Mouse (Mus musculus): ENCODE measurements around the gene Cbr3. TPM values are rescaled to one million over a fixed set of nuclear protein-coding genes. Genes with fewer than 3 reads are reported as not detected.

Gene Cbr3
- total RNA-seq, 2 experiments from 2014 or later: 13.8 to 16.3 TPM

DNA sequence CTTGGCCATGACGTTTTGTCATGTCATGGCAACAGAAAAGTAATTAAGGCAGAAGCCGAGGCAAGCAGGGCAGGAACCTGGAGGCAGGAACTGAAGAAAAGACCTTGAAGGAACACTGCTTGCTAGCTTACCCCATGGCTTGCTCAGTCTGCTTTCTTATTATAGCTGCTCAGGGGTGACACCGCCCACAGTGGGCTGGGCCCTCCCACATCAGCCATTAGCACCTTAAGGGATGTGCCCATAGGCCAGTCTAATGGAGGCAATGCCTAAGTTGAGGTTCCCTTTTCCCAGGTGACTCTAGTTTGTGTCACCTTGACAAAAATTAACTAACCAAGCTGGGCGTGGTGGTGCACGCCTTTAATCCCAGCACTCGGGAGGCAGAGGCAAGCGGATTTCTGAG is 24.1 kb downstream of the Cbr3 start:
- DNase-seq (ENCODE audit: low spot score in 2 of 2): no peak
- intact Hi-C loops (cut with DNase I): no loop called here

DNA sequence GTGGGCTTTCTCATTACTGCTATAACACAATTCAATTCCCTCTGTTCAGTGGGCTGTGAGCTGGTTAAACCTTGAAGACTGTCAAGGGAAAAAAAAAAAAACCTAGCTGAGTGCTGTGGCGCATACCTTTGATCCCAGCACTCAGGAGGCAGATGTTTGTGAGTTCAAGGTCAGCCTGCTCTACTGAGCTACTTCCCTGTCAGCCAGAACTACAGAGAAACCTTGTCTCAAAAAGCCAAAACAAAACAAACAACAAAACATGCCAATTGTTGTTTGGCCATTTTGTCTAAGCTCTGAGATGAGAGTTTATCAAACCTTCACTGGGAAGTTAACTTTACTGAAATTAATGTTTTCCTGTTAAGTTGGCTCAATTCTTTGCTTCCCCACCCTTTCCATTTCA is 26.2 kb downstream of the Cbr3 start:
- intact Hi-C loops (cut with DNase I): no loop called here
- no peak for DNase-seq (ENCODE audit: low spot score in 2 of 2)

DNA sequence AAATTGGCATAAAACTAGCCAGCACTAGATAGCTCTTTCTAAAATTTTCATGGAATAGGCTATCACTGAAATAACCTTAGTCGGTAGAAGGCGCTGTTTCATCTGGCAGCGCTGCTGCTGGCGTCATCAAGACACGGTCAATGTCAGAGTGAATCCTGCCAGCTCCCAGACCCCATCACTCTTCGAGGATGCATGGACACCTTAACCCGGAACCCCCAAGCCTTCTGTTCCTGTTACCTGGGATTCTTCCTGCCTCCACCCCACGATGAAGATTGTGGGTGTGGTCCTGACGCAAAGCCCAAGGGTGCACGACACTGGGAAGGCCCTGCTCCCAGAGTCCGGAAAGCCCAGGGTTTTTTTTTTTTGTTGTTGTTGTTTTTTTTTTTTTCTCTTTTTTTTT is 27.9 kb downstream of the Cbr3 start:
- intact Hi-C loops (cut with DNase I): no loop called here

DNA sequence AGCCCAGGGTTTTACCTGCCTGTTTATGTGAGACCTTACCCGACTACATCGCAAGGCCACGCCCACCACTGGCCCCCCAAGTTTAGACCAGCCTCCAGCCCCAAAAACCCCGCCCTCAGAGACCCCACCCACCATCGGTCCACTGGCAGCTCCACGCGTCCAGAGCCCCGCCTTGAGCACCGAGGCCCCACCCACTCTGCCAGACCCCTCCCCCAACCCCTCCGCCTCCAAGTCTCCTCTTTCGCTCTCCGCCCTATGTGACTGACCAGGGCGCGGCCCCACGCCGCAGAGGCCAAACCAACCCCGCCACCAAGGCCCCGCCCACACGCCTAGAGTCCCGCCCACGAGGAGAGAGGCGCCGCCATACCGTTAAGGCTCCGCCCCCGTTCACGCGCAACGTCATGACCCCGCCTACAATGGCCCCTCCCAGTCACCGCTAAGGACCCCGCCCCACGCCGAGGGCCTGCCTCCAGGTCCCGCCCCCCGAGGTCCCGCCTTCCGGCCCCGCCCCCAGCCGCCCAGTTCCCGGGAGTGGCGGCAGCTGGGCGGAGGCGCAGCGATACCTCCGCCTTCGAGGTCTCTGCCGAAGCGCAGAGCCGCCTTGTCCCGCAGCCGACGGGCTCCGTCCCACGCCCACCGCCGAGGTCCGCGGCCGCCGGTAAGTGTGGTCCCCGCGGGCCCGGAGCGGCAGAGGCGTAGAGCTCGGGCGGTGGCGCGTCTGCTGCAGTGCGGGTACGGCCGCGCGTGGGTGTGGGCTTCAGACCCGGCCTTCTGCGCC is 28.6 kb downstream of the Cbr3 start, which contains the start of gene Dop1b:
Gene Dop1b (plus strand): TSS at position 494 of the 778 bp plus-strand sequence.
- peak; percentile 97 to 98 for DNase-seq (ENCODE audit: low spot score in 2 of 2)
- intact Hi-C loops (cut with DNase I): no loop called here

More for the DNA sequence above, 27.9 kb downstream of the Cbr3 start:
- DNase-seq (ENCODE audit: low spot score in 2 of 2): peak; percentile 82 to 93

DNA sequence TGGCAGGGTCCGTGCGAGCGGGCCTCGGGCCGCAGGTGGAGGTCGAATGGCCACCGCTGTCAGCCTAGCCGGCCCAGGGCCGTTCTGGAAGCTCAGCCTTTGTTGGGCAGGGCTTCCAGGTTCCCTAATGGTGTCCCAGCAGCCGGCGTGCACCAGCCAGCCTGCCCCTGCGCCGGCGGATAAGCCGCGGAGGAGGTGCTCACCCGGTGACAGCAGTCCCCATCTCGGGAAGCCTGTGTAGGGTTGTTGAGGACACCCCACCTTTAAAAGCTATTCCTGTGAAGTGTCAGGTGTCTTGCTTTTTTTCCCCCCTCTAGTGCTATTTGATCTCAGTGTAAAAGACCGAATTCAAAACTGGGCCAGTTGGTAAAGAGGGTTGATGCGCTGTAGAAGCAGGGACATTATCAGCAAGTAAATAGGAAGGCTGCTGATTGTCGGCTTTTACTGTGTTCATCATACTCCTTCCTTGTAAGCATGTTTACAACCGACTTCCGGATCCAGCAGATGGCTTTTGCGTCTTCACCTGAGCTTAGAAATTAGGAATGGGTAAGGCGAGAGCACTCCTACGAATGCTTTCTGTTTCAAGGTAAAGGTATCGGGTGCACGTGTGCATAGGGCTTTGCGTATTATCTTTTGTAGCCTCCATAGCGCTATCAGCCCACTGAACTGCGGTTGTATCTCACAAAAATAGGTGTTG is 29.3 kb downstream of the Cbr3 start:
- intact Hi-C loops (cut with DNase I): no loop called here
- peak in 1 of 2 experiments; percentile 57 for DNase-seq (ENCODE audit: low spot score in 2 of 2)

DNA sequence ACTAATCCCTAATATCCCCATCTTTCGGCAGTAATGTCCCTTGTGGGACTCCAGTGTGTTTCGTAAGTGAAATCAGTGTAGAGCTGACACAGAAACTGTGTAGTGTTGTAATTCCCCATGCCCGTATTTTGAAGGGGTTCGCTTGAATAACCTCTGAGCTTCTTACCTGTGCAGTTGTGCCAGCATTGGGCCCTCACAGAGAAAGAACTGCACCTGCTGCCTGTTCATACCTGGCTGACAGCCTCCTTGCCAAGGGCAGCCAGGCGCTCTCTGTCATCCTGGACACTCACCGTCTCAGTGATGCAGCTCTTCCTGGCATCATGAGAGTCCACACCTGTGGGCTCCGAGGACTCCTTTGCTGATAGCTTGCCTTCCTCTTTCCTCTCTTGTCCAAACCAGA is 30.0 kb downstream of the Cbr3 start:
- DNase-seq (ENCODE audit: low spot score in 2 of 2): no peak
- intact Hi-C loops (cut with DNase I): no loop called here

DNA sequence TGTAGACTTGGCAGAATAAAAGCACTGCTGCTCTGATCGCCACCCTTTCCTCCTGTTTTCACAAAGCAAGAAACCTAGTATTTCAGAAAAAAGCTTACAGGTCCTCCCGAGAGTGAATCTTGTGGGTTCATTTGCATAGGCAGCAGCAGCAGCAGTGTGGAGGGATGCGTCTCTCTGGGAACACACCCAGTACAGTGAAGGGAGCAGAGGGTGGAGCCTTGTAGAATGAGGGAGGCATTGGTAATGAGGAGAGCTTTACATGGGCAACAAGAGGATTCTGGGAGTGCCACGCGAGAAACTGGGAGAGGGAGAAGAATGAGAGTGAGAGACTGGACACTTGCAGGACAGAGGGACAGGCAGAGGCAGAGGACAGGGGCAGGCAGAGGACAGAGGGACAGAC is 31.4 kb downstream of the Cbr3 start:
- intact Hi-C loops (cut with DNase I): no loop called here
- DNase-seq (ENCODE audit: low spot score in 2 of 2): peak; percentile 29 to 61

DNA sequence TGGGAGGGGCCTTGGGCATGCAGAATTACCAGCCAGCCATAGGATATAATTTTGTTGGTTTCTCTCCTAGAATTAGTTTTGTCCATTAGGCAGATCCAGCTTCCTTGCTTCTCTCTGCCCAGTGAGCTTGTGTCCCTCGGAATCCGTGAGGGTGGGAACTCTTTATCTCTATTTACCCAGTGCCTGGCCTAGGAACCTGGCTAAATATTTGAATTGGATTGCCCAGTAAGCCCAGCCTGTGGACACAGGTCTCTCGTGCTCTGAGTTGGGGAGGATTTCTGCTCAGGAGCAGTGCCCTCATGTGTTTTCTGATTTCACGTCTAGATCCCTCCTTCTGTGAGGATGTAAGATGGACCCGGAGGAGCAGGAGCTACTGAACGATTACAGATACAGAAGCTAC is 32.8 kb downstream of the Cbr3 start:
- DNase-seq (ENCODE audit: low spot score in 2 of 2): no peak
- intact Hi-C loops (cut with DNase I): no loop called here

DNA sequence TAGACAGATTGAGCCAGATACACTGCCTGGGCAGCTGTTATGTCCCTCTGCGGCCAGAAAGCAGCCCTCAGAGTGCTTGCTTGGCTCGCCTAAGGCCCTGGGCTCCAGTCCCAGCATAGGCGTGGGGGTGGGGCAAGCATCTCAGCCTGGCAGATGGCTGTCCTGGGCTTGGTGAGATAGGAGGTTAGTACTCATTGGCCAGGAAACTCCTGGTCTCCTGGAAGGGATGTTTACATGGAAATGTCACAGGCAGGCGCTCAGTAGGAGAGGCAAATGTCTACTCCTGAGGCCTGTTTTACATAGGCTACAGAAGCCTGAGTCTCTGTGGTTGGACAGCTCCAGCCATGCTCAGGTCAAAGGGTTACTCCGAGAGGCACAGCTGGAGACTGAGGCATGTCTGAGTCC is 34.3 kb downstream of the Cbr3 start:
- DNase-seq (ENCODE audit: low spot score in 2 of 2): peak in 1 of 2 experiments; percentile 63
- intact Hi-C loops (cut with DNase I): no loop called here

DNA sequence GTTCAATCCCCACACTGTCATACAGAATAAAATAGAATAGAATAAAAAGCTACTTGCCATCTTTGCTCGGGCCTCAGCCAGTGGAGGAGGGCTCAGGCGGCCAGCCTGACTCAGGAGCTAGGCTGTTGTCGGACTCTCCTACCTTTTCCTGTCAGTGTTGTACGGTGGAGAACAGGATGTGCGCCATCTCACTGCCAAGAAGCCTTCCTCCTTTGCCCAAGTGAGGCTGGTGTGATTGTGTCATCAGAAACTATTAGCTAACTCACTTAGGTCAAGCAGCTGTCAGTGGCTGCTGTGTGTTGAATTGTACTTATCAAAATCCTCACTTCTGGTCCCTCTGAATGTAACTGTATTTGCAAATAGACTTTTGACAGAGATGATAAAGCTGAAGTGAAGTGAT is 38.8 kb downstream of the Cbr3 start:
- DNase-seq (ENCODE audit: low spot score in 2 of 2): no peak
- intact Hi-C loops (cut with DNase I): no loop called here

DNA sequence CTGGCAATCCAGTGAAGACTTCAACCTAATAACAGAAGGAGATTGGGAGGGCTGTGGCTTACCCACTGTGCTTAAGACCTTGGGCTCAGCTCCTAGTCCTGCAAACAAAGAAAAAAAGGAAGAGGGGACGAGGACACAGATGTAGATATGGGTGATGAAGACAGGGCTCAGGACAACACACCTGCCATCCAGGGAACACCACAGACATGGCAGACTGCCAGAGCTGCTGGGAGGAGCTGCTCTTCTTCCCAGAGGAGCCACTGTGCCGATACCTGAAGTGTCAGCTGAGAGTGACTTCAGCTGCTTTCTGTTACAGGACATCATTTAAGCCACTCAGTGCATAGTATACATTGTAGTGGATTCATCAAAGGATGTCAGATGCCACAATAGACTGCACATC is 39.5 kb downstream of the Cbr3 start:
- DNase-seq (ENCODE audit: low spot score in 2 of 2): no peak
- intact Hi-C loops (cut with DNase I): no loop called here

DNA sequence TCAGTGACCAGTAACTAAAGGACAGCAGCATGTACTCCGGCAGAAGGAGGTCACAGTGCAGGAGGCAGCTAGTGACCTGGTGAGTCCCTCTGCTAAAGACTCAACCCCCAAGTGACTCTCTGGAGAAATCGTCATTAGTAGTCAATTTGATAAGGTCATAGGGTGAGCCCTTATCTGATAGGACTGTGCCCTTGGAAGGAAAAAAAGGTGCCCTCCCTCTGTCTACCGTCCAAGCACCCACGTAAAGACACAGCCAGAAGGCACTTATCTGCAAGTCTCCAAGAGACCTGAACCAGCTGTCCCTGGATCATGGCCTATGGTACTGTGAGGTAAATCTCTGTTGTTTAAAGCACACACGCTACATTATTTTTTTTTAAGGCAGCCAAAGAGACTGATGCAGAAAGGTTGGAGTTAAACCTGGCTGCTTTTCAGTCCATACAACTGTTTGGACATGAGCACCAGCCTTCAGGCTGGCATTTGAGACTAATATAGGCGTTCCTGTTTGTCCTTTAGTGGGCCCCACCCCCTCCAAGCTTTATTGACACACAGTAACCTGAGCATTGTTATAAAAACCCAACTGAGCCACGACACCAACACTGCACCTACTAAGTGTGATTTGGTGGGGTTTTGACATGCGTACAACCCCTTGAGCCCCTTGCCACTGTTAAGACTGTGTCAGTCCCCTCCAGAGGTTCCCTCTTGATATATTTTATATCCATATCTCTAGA is 42.6 kb downstream of the Cbr3 start:
- intact Hi-C loops (cut with DNase I): no loop called here
- no peak for DNase-seq (ENCODE audit: low spot score in 2 of 2)

DNA sequence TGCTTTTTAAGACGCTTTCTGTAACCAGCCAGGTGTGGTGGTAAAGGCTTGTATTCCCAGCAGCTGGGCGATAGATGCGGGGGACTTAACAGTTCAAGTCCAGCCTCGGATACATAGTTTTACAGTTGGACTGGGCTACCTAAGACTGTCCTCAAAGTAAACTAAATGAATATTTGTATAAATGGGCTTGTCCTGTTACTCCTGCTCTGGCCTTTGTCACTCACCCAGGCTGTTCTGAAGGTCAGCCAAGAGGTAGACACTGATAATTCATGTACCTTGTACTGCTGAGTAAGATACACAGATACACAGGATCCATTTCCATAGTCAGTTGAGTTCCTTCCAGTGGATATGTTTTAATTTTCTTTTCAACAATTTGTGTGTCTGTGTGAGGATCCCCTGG is 43.2 kb downstream of the Cbr3 start:
- no peak for DNase-seq (ENCODE audit: low spot score in 2 of 2)
- intact Hi-C loops (cut with DNase I): no loop called here

DNA sequence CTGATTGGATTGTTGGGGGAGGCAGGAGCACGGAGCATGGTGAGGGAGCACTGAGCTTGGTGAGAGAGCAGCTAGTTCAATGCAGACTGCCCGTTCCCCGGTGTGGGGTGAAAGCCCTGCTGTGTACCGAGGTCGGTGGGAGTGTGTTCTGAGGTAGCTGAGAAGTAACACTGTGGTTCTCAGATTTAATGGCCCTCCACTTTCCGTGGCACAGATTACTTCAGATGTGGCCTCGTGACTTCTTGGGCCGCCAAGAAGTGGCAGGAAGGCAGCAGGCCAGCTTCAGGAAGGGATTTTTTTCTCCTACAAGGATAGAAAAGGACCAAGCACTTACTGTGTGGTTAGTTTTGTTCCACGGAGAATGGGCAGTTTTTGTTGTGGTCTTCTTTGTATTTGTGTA is 45.7 kb downstream of the Cbr3 start:
- DNase-seq (ENCODE audit: low spot score in 2 of 2): no peak
- intact Hi-C loops (cut with DNase I): no loop called here

DNA sequence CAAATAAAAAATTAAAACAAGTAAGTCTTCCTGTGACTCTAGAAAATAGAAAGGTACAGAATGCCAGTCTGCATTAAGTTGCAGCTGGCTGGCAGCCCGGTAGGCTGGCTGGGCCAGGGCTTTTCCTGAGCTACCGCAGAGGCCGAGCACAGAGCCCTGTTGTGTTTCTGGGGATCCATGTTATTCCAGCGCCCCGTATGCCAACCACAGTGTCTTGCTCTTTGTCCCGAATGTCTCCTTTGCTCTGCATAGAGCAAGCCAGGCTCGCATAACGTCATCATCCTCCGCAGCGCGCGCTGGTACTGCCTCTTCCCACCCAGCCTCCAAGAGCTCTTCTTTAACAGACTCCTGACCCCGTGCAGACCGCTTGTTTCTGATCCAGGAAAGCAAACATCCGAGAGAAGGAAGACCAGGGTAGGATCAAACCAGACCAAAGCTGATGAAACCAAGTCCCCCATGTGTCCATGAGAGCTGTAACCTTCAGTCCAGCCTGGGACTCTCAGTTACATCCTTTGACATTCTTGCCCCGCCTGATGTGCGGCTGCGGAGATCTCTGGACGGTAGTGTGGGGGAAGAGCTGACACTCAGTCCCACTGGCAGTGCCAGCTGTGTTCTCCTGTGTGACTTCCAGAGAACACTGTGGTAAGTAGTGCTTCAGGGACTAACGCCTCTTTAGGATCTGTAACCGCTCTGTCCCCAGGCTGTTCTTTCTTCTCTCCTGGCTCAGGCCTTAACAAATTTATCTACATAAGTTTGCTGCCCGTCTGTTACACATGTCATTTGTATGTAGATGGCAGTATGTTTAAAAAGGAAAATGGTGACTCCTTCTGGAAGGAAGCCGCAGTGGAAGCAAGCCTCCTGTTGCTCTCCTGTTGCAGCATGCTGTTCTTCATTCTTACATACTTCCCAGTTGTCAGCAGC is 47.0 kb downstream of the Cbr3 start:
- DNase-seq (ENCODE audit: low spot score in 2 of 2): peak in 1 of 2 experiments; percentile 24
- intact Hi-C loops (cut with DNase I): no loop called here

DNA sequence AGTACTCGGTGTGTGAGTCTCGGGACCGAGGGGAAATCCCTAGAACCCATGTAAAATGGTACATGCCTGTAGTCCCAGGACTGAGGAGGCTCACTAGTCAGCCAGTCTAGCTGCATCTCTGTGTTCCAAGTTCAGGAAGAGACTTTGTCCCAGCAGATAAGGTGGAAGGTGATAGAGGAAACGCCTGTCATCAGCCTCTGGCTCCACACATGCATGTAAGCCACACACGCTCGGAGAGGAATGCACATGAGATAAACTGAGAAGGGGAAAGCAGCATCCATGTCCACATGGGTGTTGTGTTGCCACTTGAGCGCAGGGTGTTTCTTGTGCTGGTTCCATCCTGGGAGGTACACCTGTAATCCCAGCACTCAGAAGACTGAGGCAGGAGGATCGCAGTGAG is 48.3 kb downstream of the Cbr3 start:
- intact Hi-C loops (cut with DNase I): no loop called here
- no peak for DNase-seq (ENCODE audit: low spot score in 2 of 2)

DNA sequence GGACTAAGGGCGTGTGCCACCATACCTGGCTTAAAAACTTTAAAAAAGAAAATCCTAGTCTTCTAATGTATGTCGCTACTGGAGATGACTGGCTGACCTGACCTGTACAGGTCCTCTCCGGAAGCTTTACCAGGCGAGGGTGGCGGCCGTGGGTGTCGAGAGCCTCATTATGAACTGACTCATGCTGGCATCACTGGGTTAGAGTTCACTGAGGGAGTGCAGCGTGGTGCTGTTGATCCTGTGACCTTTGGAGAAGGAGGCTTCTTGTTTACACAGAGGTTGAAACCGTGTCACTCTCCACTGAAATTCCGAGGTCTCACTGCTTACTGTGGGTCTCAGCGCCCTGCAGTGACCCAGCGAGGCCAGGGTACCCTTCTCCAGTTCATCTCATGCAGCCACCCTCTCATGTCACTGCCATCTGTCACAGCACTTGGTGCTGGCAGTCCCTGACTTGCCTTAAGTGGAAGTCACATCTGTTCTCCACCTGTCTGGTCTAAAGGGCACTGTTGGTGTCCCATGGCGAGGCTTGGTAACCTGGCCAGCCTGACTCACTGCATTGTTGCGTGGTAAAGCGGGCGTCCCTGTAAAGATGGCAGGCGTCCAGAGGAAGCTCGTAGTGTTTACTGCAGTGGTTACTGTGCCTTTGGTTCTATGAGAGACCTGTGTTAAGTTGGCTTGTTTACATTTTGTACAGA is 50.0 kb downstream of the Cbr3 start:
- intact Hi-C loops (cut with DNase I): no loop called here
- DNase-seq (ENCODE audit: low spot score in 2 of 2): no peak

DNA sequence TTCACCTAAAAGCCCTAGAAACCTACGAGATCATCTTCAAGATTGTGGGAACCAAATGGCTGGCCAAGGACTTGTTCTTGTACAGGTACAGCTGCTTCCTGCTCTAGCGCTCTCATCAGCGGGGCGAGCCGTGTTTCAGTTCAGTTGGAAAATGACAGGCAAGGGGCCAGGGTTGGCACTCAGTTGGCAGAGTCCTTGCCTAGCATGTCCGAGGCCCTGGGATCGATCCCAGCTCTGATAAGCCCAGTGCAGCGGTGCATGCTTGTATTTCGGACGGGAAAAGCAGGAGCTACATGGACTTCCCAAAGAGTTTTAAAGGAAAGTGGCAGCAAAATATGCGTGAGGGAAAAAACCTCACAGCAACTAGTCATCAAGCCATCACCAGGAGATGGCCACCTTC is 56.2 kb downstream of the Cbr3 start:
- DNase-seq (ENCODE audit: low spot score in 2 of 2): no peak
- intact Hi-C loops (cut with DNase I): no loop called here

Data from left cerebral cortex, postnatal 14 days (tissue).